In the genomic region with DNA sequence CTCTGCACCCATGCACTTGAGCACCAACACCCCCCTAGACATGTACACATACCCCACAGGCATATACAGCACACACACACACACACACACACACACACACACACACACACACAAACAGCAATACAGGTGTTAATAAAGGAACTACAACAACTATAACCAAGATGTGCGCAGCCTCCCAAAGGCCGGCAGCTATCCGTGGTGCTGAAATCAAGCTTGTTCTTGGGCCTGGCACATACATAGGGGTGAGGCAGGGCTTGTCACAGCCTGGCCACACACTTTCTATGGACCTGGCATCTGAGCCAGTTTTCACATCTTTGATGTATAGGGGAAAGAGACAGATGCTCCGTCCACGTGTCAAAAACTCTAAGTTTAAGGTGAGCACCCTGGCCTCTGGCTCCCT, we compare ENCODE assay signal across 9 mouse cellular contexts. TPM values are rescaled to one million over a fixed set of nuclear protein-coding genes. Genes with fewer than 3 reads are reported as not detected.
DNase-seq lines count a peak whose midpoint lies in the region; ATAC-seq lines count a peak whose summit lies in the region.
"Had no signal": no experiment of that assay in that cellular context is flagged by ENCODE, and none has a peak within 500 bp of the region (broad histone marks: within the 10 kb centered on the region; RNA-seq: fewer than 3 reads in every experiment).

No protein-coding gene starts in this region.

- no peaks in the 10 kb centered on the region for H3K36me3 ChIP-seq in liver, embryonic 11.5 days (ENCODE audit: control insufficient read depth, insufficient read depth, low read length)

- no peak overlapping the region for H3K9ac ChIP-seq in liver, embryonic 11.5 days (ENCODE audit: low read depth, low read length)

- H3K4me2 ChIP-seq in liver, embryonic 11.5 days: no peak overlapping the region

- no peak for ATAC-seq in liver, embryonic 11.5 days (replicated peaks; ENCODE audit: low FRiP score)
- no peak for ATAC-seq in erythroblast, adult 5-6 weeks (replicated peaks; ENCODE audit: low FRiP score, poor library complexity, severe bottlenecking)

- H3K4me1 ChIP-seq in liver, embryonic 11.5 days (replicated peaks; ENCODE audit: control insufficient read depth, insufficient read depth, low read length): no peaks in the 10 kb centered on the region

- WGBS in liver, embryonic 11.5 days: 21% methylated on average over 5 of the region's 5 CpGs

- peaks cover 2% of the 10 kb centered on the region; the same call in 1 of the 2 replicates for H3K9me3 ChIP-seq in liver, embryonic 11.5 days (ENCODE audit: control insufficient read depth, low read length)

- no peak overlapping the region for H3K27ac ChIP-seq in liver, embryonic 11.5 days (ENCODE audit: low read depth, low read length)

- peak; percentile 41 for DNase-seq in liver
- no peak for DNase-seq in liver, embryonic 11.5 days (ENCODE audit: low spot score)
- DNase-seq in MEL-GATA-1-ER (ENCODE audit: extremely low read depth, low read depth): peak; percentile 12
- DNase-seq in c-Kit-positive CD71-positive TER-119-negative erythroid progenitor cells, embryonic 14.5 days (ENCODE audit: low read depth): peak; percentile 44
- peak; percentile 33 for DNase-seq in lung, postnatal 36 days
- DNase-seq in left cerebral cortex, adult 18-20 months (ENCODE audit: low spot score in 2 of 2): no peak
- no peak for DNase-seq in cerebellum, adult 8-10 months
- DNase-seq: layer of hippocampus, adult 9-11 months had no signal

- H3K27me3 ChIP-seq in liver, embryonic 11.5 days (replicated peaks; ENCODE audit: control insufficient read depth, insufficient read depth, low read length): peaks cover 5% of the 10 kb centered on the region

- H3K4me3 ChIP-seq in liver, embryonic 11.5 days (ENCODE audit: low read depth, low read length): no peak overlapping the region

RNA-seq across cellular contexts. Expression of gene Srrm3, which starts 36.7 kb away (rescaled TPM):
- 0.04 and 0.16 TPM in 2 replicates for polyA plus RNA-seq in liver, embryonic 11.5 days (2014; fragmentation: Nextera tagmentation; extraction: Ambion mirVana)
- total RNA-seq in left cerebral cortex, adult 18-20 months (2021): 10 to 100 TPM; 94.9 to 95.4 TPM
- total RNA-seq in erythroblast, adult 5-6 weeks (2015; ENCODE audit: low replicate concordance): not detected in 2 replicates
- total RNA-seq in erythroblast, adult 5-6 weeks (2017; ENCODE audit: low replicate concordance): not detected in 2 replicates

RNA-seq across cellular contexts. Expression of gene Hspb1, which starts 44.3 kb away (rescaled TPM):
- polyA plus RNA-seq in liver, embryonic 11.5 days (2014; fragmentation: Nextera tagmentation; extraction: Ambion mirVana): 11.8 and 22.1 TPM in 2 replicates
- total RNA-seq in left cerebral cortex, adult 18-20 months (2021): 10 to 100 TPM; 16.5 to 31.4 TPM
- total RNA-seq in erythroblast, adult 5-6 weeks (2015; ENCODE audit: low replicate concordance): not detected in 2 replicates
- not detected in 2 replicates for total RNA-seq in erythroblast, adult 5-6 weeks (2017; ENCODE audit: low replicate concordance)

Comparison
In these comparisons a context has a peak if more than half of its experiments do, and no peak if none do; other contexts are left out.
1. DNase-seq: peak in liver (single experiment), MEL-GATA-1-ER (single experiment), c-Kit-positive CD71-positive TER-119-negative erythroid progenitor cells, embryonic 14.5 days (single experiment) and lung, postnatal 36 days (single experiment); none in liver, embryonic 11.5 days (single experiment), left cerebral cortex, adult 18-20 months (0 of 2) and cerebellum, adult 8-10 months (single experiment).
2. RNA of gene Srrm3, which starts 36.7 kb away (total RNA-seq): 94.9 to 95.4 TPM in left cerebral cortex, adult 18-20 months; not detected in erythroblast, adult 5-6 weeks; every median in the first group is over 10 times any median in the second.
3. RNA of gene Hspb1, which starts 44.3 kb away (total RNA-seq): 16.5 to 31.4 TPM in left cerebral cortex, adult 18-20 months; not detected in erythroblast, adult 5-6 weeks; every median in the first group is over 10 times any median in the second.